Mouse (Mus musculus): ENCODE measurements around the gene 2410002F23Rik. TPM values are rescaled to one million over a fixed set of nuclear protein-coding genes. Genes with fewer than 3 reads are reported as not detected.
"Not testable (repeated sequence)": the region's sequence is repeated elsewhere in the genome, so short reads cannot be mapped to it uniquely, and the experiment has no call there.

2410002F23Rik gene
- 10 to 100 TPM; 14.1 to 14.5 TPM for total RNA-seq (2021)

GRCm38 (mm10) chr7:44246055-44246983 is at the start of gene 2410002F23Rik, which contains the start of gene 1700028J19Rik:
2410002F23Rik (plus strand) TSS chr7:44246722.
1700028J19Rik (minus strand) TSS chr7:44246695.
- peak; percentile 82 for DNase-seq (ENCODE audit: low spot score)

GRCm38 (mm10) chr7:44197891-44198290 is 48.6 kb upstream of the 2410002F23Rik start, which contains the start of gene Klk1b3:
Klk1b3 (plus strand) TSS chr7:44198191.
- intact Hi-C loops (cut with DNase I), result no loop called here
- DNase-seq (ENCODE audit: low spot score), result no peak

More at GRCm38 (mm10) chr7:44246055-44246983, at the start of gene 2410002F23Rik, which contains the start of gene 1700028J19Rik:
- intact Hi-C loops (cut with DNase I), result loop anchor here (5.0 kb wide), 1 partner anchor 306 kb away; the partner anchor contains the start of gene Nr1h2

GRCm38 (mm10) chr7:44207135-44207534 is 39.4 kb upstream of the 2410002F23Rik start, which contains the start of gene Klk1b4:
Klk1b4 (plus strand) TSS chr7:44207435.
- DNase-seq (ENCODE audit: low spot score); intact Hi-C loops (cut with DNase I): not testable (repeated sequence)

- intact Hi-C loops (cut with DNase I), result no loop called here
- no peak for DNase-seq (ENCODE audit: low spot score)
Measured at GRCm38 (mm10) chr7:44208307-44208706, 38.2 kb upstream of the 2410002F23Rik start.

GRCm38 (mm10) chr7:44215645-44216044 is 30.9 kb upstream of the 2410002F23Rik start, which contains the start of gene Klk1b5:
Klk1b5 (plus strand) TSS chr7:44215945.
- intact Hi-C loops (cut with DNase I), result no loop called here
- no peak for DNase-seq (ENCODE audit: low spot score)

- DNase-seq (ENCODE audit: low spot score); intact Hi-C loops (cut with DNase I): not testable (repeated sequence)
Measured at GRCm38 (mm10) chr7:44221601-44222000, 24.9 kb upstream of the 2410002F23Rik start.

- DNase-seq (ENCODE audit: low spot score); intact Hi-C loops (cut with DNase I): not testable (repeated sequence)
Measured at GRCm38 (mm10) chr7:44222335-44222734, 24.2 kb upstream of the 2410002F23Rik start.

- intact Hi-C loops (cut with DNase I), result no loop called here
- DNase-seq (ENCODE audit: low spot score), result no peak
Measured at GRCm38 (mm10) chr7:44225076-44225475, 21.4 kb upstream of the 2410002F23Rik start, which contains the start of gene Klk1. Klk1 (plus strand) TSS chr7:44225360.

- intact Hi-C loops (cut with DNase I), result no loop called here
- no peak for DNase-seq (ENCODE audit: low spot score)
Measured at GRCm38 (mm10) chr7:44235909-44236308, 10.6 kb upstream of the 2410002F23Rik start, which contains the start of gene Gm36864. Gm36864 (plus strand) TSS chr7:44236177.

GRCm38 (mm10) chr7:44239913-44240312 is 6.6 kb upstream of the 2410002F23Rik start:
- intact Hi-C loops (cut with DNase I), result no loop called here
- DNase-seq (ENCODE audit: low spot score), result no peak

GRCm38 (mm10) chr7:44240712-44241111 is 5.8 kb upstream of the 2410002F23Rik start:
- DNase-seq (ENCODE audit: low spot score), result no peak
- intact Hi-C loops (cut with DNase I), result no loop called here

GRCm38 (mm10) chr7:44241163-44241562 is 5.4 kb upstream of the 2410002F23Rik start:
- no peak for DNase-seq (ENCODE audit: low spot score)
- intact Hi-C loops (cut with DNase I), result no loop called here

- intact Hi-C loops (cut with DNase I), result no loop called here
- no peak for DNase-seq (ENCODE audit: low spot score)
Measured at GRCm38 (mm10) chr7:44244080-44244479, 2.4 kb upstream of the 2410002F23Rik start.

GRCm38 (mm10) chr7:44246984-44247470 is 505 bp downstream of the 2410002F23Rik start:
- intact Hi-C loops (cut with DNase I), result loop anchor here (5.0 kb wide), 1 partner anchor 305 kb away; the partner anchor contains the start of gene Nr1h2

GRCm38 (mm10) chr7:44247971-44248370 is 1.4 kb downstream of the 2410002F23Rik start:
- intact Hi-C loops (cut with DNase I), result loop anchor here (5.0 kb wide), 1 partner anchor 304 kb away; the partner anchor contains the start of gene Nr1h2
- no peak for DNase-seq (ENCODE audit: low spot score)

More at GRCm38 (mm10) chr7:44246984-44247470, 505 bp downstream of the 2410002F23Rik start:
- no peak for DNase-seq (ENCODE audit: low spot score)

GRCm38 (mm10) chr7:44249248-44249647 is 2.7 kb downstream of the 2410002F23Rik start:
- intact Hi-C loops (cut with DNase I), result loop anchor here (5.0 kb wide), 1 partner anchor 303 kb away; the partner anchor contains the start of gene Nr1h2
- no peak for DNase-seq (ENCODE audit: low spot score)

GRCm38 (mm10) chr7:44250732-44251275 is 4.3 kb downstream of the 2410002F23Rik start:
- DNase-seq (ENCODE audit: low spot score); intact Hi-C loops (cut with DNase I): not testable (repeated sequence)

- no peak for DNase-seq (ENCODE audit: low spot score)
- intact Hi-C loops (cut with DNase I), result no loop called here
Measured at GRCm38 (mm10) chr7:44253023-44253616, 6.6 kb downstream of the 2410002F23Rik start.

GRCm38 (mm10) chr7:44254930-44255329 is 8.4 kb downstream of the 2410002F23Rik start:
- intact Hi-C loops (cut with DNase I), result no loop called here
- no peak for DNase-seq (ENCODE audit: low spot score)
